Mouse (Mus musculus) thymus, adult 2 months (tissue): Measurements from ENCODE around the gene Ap3d1. TPM values are rescaled to one million over a fixed set of nuclear protein-coding genes. Genes with fewer than 3 reads are reported as not detected.

ENCODE experiments used
- DNase-seq: peaks from one replicate; pipeline ENCODE4 v3.0.0; 2021
- H3K27ac ChIP-seq: fragments of 200-500 bp; 2 replicates; pipeline ENCODE4 v1.5.1; 2012; ENCODE audit warnings: low read length, control low read depth; ENCODE audit not compliant: control insufficient read depth, insufficient read depth
- H3K27me3 ChIP-seq: fragments of 200-500 bp; 2 replicates; pipeline ENCODE4 v1.6.1; 2012; ENCODE audit warnings: mild to moderate bottlenecking, low read length, moderate library complexity, mixed read lengths; ENCODE audit not compliant: control insufficient read depth, insufficient read depth
- H3K36me3 ChIP-seq: fragments of 200-500 bp; 2 replicates; pipeline ENCODE4 v1.6.1; 2012; ENCODE audit warnings: mild to moderate bottlenecking, low read length, moderate library complexity; ENCODE audit not compliant: control insufficient read depth, insufficient read depth
- H3K4me1 ChIP-seq: fragments of 200-500 bp; replicated peaks from 2 replicates; pipeline ENCODE4 v1.6.1; 2012; ENCODE audit warnings: low read length; ENCODE audit not compliant: control insufficient read depth, insufficient read depth
- H3K4me3 ChIP-seq: fragments of 200-500 bp; 2 replicates; pipeline ENCODE4 v1.5.1; 2012; ENCODE audit warnings: mild to moderate bottlenecking, low read length, control low read depth, moderate library complexity; ENCODE audit not compliant: control insufficient read depth, insufficient read depth
- CTCF ChIP-seq: fragments of 200-500 bp; IDR thresholded peaks from 2 replicates; pipeline ENCODE4 v1.5.1; 2012; ENCODE audit warnings: mild to moderate bottlenecking, control low read depth, low read length, moderate library complexity, borderline replicate concordance; ENCODE audit not compliant: control insufficient read depth, poor library complexity, insufficient read depth; ENCODE audit errors: extremely low read depth
- POLR2A ChIP-seq: fragments of 200-500 bp; IDR thresholded peaks from 2 replicates; pipeline ENCODE4 v1.6.1; 2012; ENCODE audit warnings: mild to moderate bottlenecking, low read length, control low read depth, moderate library complexity; ENCODE audit not compliant: control insufficient read depth, poor library complexity, insufficient read depth; ENCODE audit errors: extremely low read depth
- WGBS: fragments of 180-500 bp; shearing (Covaris S2); methylation state at CpG from one replicate; pipeline ENCODE4 v1.1.7; 2018; 5-methylcytosine and 5-hydroxymethylcytosine counted together
- polyA plus RNA-seq: library from polyadenylated mRNA; depleted of rRNA; stranded (reverse); fragments of >200 nt; gene quantifications from 2 replicates; pipeline ENCODE4 v1.2.3, GENCODE M21; 2012

Ap3d1 gene
- polyA plus RNA-seq, 1 experiment, result 195 TPM

GRCm38 (mm10) chr10:80666837-80667412, 75.1 kb downstream of the Ap3d1 start:
- Histone ChIP-seq H3K27ac (no peak overlapping the region), H3K36me3 (peaks cover 66% of the 10 kb centered on the region), H3K27me3 (no peaks in the 10 kb centered on the region), H3K4me1 (peaks cover 49% of the 10 kb centered on the region), H3K4me3 (no peak overlapping the region)
- WGBS, result 97% methylated on average over 19 of the region's 19 CpGs
- no peak for DNase-seq
- TF ChIP-seq CTCF (no peak), POLR2A (no peak)

DNA sequence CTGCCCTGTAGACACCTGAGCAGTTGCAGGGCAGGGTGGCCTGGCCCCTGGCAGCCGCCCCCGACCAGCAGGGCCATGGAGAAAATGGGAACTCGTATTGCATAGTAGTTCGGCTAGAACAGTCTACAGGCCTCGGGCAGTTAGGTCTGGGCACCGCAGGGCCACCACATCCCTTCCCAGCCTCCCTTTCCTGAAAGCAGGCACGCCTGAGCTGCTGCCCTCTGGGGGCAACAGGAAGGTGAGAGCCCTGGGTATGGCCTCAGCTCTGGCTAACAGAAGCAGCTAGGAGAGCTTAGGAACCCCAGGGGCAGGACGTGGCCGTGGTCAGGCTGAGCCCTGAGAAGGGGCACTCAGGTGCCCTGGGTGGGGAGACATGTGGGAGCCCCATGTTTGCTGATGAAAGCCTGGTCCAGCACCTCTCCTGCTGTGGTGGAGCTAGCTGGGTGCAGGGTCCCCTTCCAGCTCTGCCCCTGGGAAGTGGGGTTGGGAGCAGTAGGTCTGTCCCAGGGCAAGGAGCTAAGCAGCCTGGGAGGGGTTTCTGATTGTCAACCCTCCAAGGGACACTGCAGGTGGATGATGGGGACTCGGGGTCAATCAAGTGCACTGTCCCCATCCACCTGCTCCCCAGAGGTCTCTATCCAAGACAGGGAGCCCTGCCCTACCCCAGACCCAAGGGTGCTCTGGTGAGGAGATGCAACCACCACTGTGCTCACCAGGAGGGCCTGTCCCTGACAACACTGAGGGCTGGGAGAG, 75.9 kb downstream of the Ap3d1 start:
- no peak for DNase-seq
- 57% methylated on average over 10 of the region's 10 CpGs for WGBS
- no peak overlapping the region for H3K4me3 ChIP-seq
- no peak overlapping the region for H3K27ac ChIP-seq
- peaks cover 42% of the 10 kb centered on the region for H3K4me1 ChIP-seq
- TF ChIP-seq POLR2A (no peak), CTCF (no peak)
- H3K27me3 ChIP-seq, result no peaks in the 10 kb centered on the region
- peaks cover 58% of the 10 kb centered on the region for H3K36me3 ChIP-seq

- no peak for DNase-seq
- WGBS, result 63% methylated on average over 4 of the region's 4 CpGs
- H3K4me3 ChIP-seq, result no peak overlapping the region
- no peaks in the 10 kb centered on the region for H3K27me3 ChIP-seq
- peaks cover 39% of the 10 kb centered on the region for H3K4me1 ChIP-seq
- TF ChIP-seq CTCF, result no peak
- no peak for TF ChIP-seq POLR2A
- H3K36me3 ChIP-seq, result peaks cover 51% of the 10 kb centered on the region
- H3K27ac ChIP-seq, result peak overlapping the region; percentile 16; the same call in 1 of the 2 replicates
Measured at GRCm38 (mm10) chr10:80665459-80665858, 76.6 kb downstream of the Ap3d1 start.

GRCm38 (mm10) chr10:80665016-80665380, 77.1 kb downstream of the Ap3d1 start:
- no peak overlapping the region for H3K4me3 ChIP-seq
- peak overlapping the region; percentile 63 for H3K27ac ChIP-seq
- TF ChIP-seq CTCF (no peak), POLR2A (no peak)
- WGBS, result 28% methylated on average over 10 of the region's 10 CpGs
- DNase-seq, result no peak
- H3K27me3 ChIP-seq, result no peaks in the 10 kb centered on the region
- peaks cover 47% of the 10 kb centered on the region for H3K36me3 ChIP-seq
- H3K4me1 ChIP-seq, result peaks cover 39% of the 10 kb centered on the region

GRCm38 (mm10) chr10:80664197-80665015, 77.7 kb downstream of the Ap3d1 start:
- no peak overlapping the region for H3K4me3 ChIP-seq
- DNase-seq, result no peak
- 12% methylated on average over 16 of the region's 16 CpGs for WGBS

DNA sequence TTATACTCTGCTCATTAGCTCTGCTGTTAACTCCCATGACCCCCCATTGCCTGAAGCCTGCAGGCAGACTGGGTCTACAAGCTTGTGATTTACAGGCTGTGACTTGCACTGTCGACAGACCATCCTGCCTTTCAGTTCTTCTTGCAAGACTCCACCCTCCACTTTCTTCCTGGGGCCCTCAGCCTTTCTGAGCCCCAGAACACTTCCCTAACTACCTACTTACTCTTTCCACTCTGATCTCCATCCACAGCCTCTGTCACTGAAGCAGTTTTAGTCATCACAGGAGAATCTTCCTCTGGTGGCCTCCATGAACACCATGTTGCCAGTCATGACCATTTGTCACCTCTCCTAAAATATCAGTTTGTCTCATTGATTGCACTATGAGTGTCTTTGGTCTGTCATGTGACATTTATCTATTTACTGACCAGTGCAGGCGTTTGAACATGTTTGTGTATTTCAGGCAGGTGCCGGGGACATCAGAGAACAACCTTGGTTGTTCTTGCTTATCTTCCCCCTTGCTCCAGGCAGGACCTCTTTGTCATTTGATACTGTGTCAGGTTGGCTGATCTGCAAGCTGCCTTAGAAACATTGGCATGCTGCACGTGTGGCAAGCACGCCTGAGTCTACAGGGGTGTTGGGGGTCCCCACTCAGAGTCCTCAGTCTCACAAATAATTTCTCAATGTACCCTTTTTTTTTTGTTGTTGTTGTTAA, 78.4 kb downstream of the Ap3d1 start:
- Histone ChIP-seq H3K36me3 (peaks cover 33% of the 10 kb centered on the region), H3K27me3 (no peaks in the 10 kb centered on the region), H3K27ac (peak overlapping the region; percentile 63), H3K4me1 (peaks cover 44% of the 10 kb centered on the region), H3K4me3 (no peak overlapping the region)
- 44% methylated on average over 5 of the region's 5 CpGs for WGBS
- TF ChIP-seq POLR2A (no peak), CTCF (no peak)
- DNase-seq, result no peak

More at GRCm38 (mm10) chr10:80664197-80665015, 77.7 kb downstream of the Ap3d1 start:
- TF ChIP-seq CTCF, result no peak
- no peak for TF ChIP-seq POLR2A
- peaks cover 41% of the 10 kb centered on the region for H3K36me3 ChIP-seq
- peaks cover 39% of the 10 kb centered on the region for H3K4me1 ChIP-seq
- no peaks in the 10 kb centered on the region for H3K27me3 ChIP-seq
- H3K27ac ChIP-seq, result peak overlapping the region; percentile 63
